Mouse (Mus musculus): ENCODE data around the gene Setd7.
A peak's percentile ranks its signal among the peaks of the same experiment; 100 is the strongest.
"Not testable (repeated sequence)": the region's sequence is repeated elsewhere in the genome, so short reads cannot be mapped to it uniquely, and the experiment has no call there.

Setd7 gene

GRCm38 (mm10) chr3:51560511-51561108 is at the start of gene Setd7:
TSS of gene Setd7 (minus strand) at chr3:51560879.
- peak; percentile 79 for DNase-seq (ENCODE audit: low spot score in 2 of 2)

- DNase-seq (ENCODE audit: low spot score in 2 of 2): no peak
Measured at GRCm38 (mm10) chr3:51604489-51604888, 43.8 kb upstream of the Setd7 start.

- no peak for DNase-seq (ENCODE audit: low spot score in 2 of 2)
Measured at GRCm38 (mm10) chr3:51603705-51604291, 43.1 kb upstream of the Setd7 start.

GRCm38 (mm10) chr3:51601461-51601860 is 40.8 kb upstream of the Setd7 start:
- no peak for DNase-seq (ENCODE audit: low spot score in 2 of 2)

- DNase-seq (ENCODE audit: low spot score in 2 of 2): no peak
Measured at GRCm38 (mm10) chr3:51600728-51601127, 40.0 kb upstream of the Setd7 start.

GRCm38 (mm10) chr3:51599057-51599630 is 38.5 kb upstream of the Setd7 start:
- DNase-seq (ENCODE audit: low spot score in 2 of 2): no peak

- no peak for DNase-seq (ENCODE audit: low spot score in 2 of 2)
Measured at GRCm38 (mm10) chr3:51596538-51596937, 35.9 kb upstream of the Setd7 start.

GRCm38 (mm10) chr3:51593506-51593905 is 32.8 kb upstream of the Setd7 start:
- DNase-seq (ENCODE audit: low spot score in 2 of 2): no peak

- no peak for DNase-seq (ENCODE audit: low spot score in 2 of 2)
Measured at GRCm38 (mm10) chr3:51591591-51591990, 30.9 kb upstream of the Setd7 start.

- DNase-seq (ENCODE audit: low spot score in 2 of 2): no peak
Measured at GRCm38 (mm10) chr3:51590207-51590892, 29.7 kb upstream of the Setd7 start.

GRCm38 (mm10) chr3:51587697-51588262 is 27.1 kb upstream of the Setd7 start:
- peak; percentile 13 to 18 for DNase-seq (ENCODE audit: low spot score in 2 of 2)

GRCm38 (mm10) chr3:51583574-51584391 is 23.1 kb upstream of the Setd7 start:
- peak; percentile 54 to 66 for DNase-seq (ENCODE audit: low spot score in 2 of 2)

GRCm38 (mm10) chr3:51579243-51579642 is 18.6 kb upstream of the Setd7 start:
- not testable (repeated sequence) for DNase-seq (ENCODE audit: low spot score in 2 of 2)

- peak; percentile 53 to 71 for DNase-seq (ENCODE audit: low spot score in 2 of 2)
Measured at GRCm38 (mm10) chr3:51577816-51578749, 17.4 kb upstream of the Setd7 start.

GRCm38 (mm10) chr3:51577359-51577758 is 16.7 kb upstream of the Setd7 start:
- no peak for DNase-seq (ENCODE audit: low spot score in 2 of 2)

- peak; percentile 29 to 57 for DNase-seq (ENCODE audit: low spot score in 2 of 2)
Measured at GRCm38 (mm10) chr3:51573915-51574314, 13.2 kb upstream of the Setd7 start.

- no peak for DNase-seq (ENCODE audit: low spot score in 2 of 2)
Measured at GRCm38 (mm10) chr3:51570200-51570599, 9.5 kb upstream of the Setd7 start.

GRCm38 (mm10) chr3:51561993-51562385 is 1.3 kb upstream of the Setd7 start:
- no peak for DNase-seq (ENCODE audit: low spot score in 2 of 2)

GRCm38 (mm10) chr3:51561109-51561992 is 672 bp upstream of the Setd7 start:
- peak; percentile 36 to 62 for DNase-seq (ENCODE audit: low spot score in 2 of 2)

Data from urinary bladder, adult 18-20 months (tissue).